Mouse (Mus musculus) embryo, embryonic 11.5 days (tissue): ENCODE measurements around the gene Pck2.

Experiments
- DNase-seq: peaks from one replicate; pipeline ENCODE4 v3.0.0-alpha.2; 2012; ENCODE audit warnings: low read depth, low spot score

The Pck2 gene

GRCm38 (mm10) chr14:55540067-55540786 is at the start of gene Pck2:
Pck2 (plus strand) TSS chr14:55540266.
- peak; percentile 63 for DNase-seq

- peak; percentile 60 for DNase-seq
Measured at GRCm38 (mm10) chr14:55490361-55491201, 49.5 kb upstream of the Pck2 start, which contains the start of gene Carmil3. Carmil3 (plus strand) TSS chr14:55490651.

- DNase-seq = peak; percentile 48
Measured at GRCm38 (mm10) chr14:55491291-55491833, 48.7 kb upstream of the Pck2 start.

- DNase-seq = no peak
Measured at GRCm38 (mm10) chr14:55492103-55492502, 48.0 kb upstream of the Pck2 start.

- DNase-seq = no peak
Measured at GRCm38 (mm10) chr14:55495509-55496240, 44.4 kb upstream of the Pck2 start.

- DNase-seq = no peak
Measured at GRCm38 (mm10) chr14:55496761-55497448, 43.2 kb upstream of the Pck2 start.

GRCm38 (mm10) chr14:55497449-55497821 is 42.6 kb upstream of the Pck2 start:
- peak; percentile 78 for DNase-seq

GRCm38 (mm10) chr14:55505612-55506011 is 34.5 kb upstream of the Pck2 start:
- no peak for DNase-seq

GRCm38 (mm10) chr14:55507801-55508200 is 32.3 kb upstream of the Pck2 start:
- DNase-seq = no peak

- DNase-seq = no peak
Measured at GRCm38 (mm10) chr14:55509540-55509939, 30.5 kb upstream of the Pck2 start.

GRCm38 (mm10) chr14:55510125-55510731 is 29.8 kb upstream of the Pck2 start, which contains the start of gene Cpne6:
Cpne6 (plus strand) TSS chr14:55510445.
- no peak for DNase-seq

- DNase-seq = no peak
Measured at GRCm38 (mm10) chr14:55511037-55511436, 29.0 kb upstream of the Pck2 start.

GRCm38 (mm10) chr14:55513927-55514326 is 26.1 kb upstream of the Pck2 start:
- no peak for DNase-seq

- no peak for DNase-seq
Measured at GRCm38 (mm10) chr14:55515846-55516245, 24.2 kb upstream of the Pck2 start.

GRCm38 (mm10) chr14:55518897-55519296 is 21.2 kb upstream of the Pck2 start:
- DNase-seq = no peak

- DNase-seq = no peak
Measured at GRCm38 (mm10) chr14:55519604-55520003, 20.5 kb upstream of the Pck2 start.

GRCm38 (mm10) chr14:55520451-55521361 is 19.4 kb upstream of the Pck2 start:
- no peak for DNase-seq

- DNase-seq = no peak
Measured at GRCm38 (mm10) chr14:55524062-55524461, 16.0 kb upstream of the Pck2 start.

- DNase-seq = no peak
Measured at GRCm38 (mm10) chr14:55524785-55525184, 15.3 kb upstream of the Pck2 start, which contains the start of gene Nrl. Nrl (minus strand) TSS chr14:55524981.

- no peak for DNase-seq
Measured at GRCm38 (mm10) chr14:55526674-55527073, 13.4 kb upstream of the Pck2 start.
